Mouse (Mus musculus) embryo, embryonic 11 days (tissue): Measurements from ENCODE around the gene Slc22a1.

Experiments used
- DNase-seq: peaks from one replicate; pipeline ENCODE4 v3.0.0-alpha.2; 2015

Slc22a1 gene

DNA sequence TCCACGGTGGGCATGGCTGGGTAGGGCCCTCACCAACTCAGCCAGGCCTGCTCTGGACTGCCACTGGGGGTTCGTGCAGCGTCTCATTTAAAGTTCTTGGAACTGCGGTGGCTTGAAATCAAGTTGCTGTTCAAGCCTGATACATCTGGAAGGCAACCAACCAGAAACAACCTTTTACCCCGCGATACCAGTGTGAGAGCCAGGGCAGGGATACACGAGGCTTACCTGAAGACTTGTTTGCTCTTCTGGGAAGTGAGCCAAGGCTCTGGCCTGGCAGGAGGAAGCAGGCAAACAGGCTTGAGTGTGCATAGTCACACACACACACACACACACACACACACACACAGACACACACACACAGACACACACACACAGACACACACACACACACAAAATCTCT lies at the start of gene Slc22a1:
Gene Slc22a1 (minus strand): TSS at position 184 of the 400 bp plus-strand sequence.
- no peak for DNase-seq

DNA sequence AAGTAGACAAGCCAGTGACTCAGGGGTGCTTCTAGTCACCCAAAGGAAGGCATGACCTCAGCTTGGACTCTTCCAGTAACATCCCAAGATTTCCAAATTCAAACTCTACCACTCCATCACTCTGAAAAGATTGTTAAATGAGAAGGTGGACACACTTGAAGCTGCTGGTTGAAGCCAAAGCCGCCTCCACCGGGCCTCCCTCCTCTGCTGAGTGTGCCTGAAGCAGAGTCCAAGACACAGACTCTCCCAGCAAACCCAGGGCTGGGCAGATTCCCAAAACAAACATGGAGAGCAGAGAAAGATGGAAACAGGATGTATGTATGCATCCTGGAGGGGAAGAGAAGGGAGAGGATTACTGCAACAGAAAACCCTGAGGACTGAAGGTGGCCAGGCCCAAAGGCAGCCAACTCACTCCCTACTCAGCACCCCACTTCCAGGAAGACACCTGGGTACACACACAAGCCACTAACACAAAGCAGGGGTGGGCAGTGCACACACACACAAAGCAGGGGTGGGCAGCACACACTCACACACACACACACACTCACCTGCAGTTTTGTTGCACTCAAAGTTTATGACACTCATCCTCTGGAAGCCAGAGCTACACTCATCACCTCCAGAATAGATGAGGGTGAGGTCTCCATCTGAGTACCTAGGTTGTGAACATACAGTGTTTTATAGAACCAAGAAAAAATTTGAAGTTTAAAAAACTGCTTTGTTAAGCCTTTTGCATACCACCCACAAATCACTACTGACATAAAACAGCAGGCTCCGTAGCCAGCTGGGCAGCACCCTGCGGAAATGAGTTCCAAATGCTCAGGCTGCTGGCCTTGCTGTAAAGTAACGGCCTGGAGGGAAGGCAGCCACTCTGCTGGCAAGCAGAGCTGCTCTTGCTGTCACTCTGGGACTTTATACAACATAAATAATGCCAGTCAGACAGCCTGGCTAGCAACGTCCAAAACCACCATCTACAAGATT lies 49.4 kb upstream of the Slc22a1 start:
- DNase-seq, result peak; percentile 73

DNA sequence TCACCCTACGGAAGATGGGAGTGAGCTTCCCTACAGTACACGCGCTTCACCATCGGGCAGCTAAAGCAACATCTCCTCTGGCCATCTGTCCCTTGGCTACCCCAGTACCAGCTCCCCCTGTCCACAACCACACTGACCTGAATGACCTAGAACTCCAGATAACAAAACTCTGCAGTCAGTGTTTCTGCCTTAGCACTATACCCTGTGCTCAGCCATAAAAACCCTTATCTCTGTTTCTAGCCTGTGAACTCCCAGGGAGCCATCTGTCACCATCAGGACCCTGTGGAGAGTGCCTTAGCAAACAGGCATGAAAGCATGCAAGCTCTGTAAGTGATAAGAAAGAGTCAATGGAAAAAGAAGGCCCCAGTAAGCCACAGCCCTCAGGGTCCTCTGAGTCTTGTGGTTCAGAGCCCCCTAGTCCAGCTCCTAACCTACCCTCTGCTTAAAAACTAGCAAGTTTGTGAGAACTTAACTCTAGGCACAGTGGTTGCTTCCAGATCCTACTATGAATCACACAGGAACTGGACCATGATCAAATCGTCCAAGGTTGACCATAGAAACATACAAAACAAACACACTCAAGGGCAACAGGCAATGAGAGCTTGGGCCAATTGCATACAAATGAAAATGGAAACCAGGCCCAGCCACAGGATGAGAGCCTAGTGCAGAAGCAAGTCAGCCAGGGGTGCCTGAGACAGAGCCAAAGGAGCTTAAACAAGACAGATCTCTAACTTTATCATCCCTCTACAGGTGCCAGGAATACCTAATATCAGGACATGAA lies 48.5 kb upstream of the Slc22a1 start:
- no peak for DNase-seq

DNA sequence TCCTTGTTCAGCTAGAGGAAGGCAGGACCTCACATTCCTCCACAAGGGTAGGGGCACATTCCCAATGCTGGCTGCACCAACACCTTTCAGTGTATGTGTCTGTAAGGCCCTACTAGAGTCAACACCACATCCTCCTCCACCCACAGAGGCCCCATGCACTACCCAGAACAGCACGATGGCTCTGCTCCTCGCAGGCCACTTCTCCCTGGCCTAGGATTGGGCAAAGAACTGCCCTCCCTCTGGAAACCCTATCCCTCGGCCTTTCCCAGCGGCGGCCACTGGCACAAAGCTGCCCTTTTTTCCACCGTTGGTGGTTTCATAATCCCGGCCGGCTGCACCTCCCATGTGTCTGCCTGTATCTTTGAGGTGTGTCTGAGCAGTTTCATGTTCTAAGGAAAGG lies 47.0 kb upstream of the Slc22a1 start:
- DNase-seq, result no peak

DNA sequence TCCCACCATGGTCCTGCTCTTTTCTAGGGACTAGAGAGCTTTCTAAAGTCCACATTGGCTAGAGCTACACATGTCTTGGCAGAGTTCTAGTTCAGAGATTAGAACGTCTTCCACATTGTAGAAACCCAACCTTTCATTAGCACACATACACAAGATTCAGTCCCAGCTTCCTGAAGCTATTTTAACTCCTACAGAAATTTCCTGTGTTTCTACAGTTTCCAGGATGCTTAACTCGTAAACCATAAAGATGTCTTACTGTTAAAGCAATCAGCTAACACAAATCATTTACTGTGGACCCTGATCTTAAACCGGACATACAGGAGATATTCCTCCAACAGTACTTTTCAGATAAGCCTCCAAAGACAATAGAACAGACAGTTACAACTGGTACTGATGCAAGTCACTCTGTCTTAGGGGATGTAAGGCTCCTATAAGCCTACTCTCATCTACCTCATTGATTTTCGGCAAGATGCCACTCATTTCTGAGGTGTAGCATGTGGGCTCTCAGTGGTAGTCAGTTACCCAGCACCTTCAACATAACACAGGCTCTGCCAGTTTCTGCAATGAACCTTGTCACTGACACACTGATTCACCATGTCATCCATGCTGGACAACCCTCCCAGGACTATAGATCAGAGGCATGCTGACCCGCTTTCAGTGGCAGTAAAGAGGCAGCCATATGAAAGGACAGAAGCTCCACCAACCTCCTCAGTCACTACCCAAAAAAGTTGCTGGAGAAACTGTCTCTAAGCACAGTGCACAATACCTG lies 45.7 kb upstream of the Slc22a1 start:
- no peak for DNase-seq

DNA sequence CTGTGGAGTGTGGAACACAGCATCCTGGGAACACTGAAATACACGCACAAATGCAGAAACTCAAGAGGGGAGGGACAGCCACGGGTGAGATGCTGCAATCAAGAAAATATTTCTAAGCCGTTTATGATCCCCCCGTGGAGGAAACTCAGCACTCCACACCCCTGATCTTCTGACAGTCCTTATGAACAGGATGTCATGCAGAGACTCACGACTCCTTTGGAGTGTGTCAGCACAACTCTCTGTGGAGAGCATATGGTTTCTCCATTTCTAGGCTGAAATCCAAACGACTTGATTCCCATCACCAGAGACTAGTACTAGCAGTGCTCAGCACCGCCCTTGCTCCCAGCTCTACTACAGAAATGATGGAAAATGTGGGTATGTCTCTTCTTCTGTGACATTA lies 42.6 kb upstream of the Slc22a1 start:
- DNase-seq, result no peak

DNA sequence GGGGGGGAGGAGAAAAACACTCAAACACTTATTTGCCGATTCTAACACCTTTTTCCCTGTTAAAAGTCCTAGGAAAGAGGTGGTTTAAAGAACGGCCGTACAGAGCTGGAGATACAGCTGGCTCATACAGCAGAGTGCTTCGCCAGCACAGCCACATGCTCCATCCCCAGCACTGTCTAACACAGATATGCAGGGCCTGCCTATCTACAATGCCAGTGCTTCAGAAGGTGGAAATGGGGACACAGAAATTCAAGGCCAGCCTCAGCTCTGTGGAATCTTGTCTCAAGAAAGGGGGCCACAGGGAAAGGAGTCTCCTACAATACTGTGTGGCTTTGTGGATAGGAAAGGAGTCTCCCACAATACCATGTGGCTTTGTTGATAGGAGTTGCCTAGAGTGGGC lies 41.8 kb upstream of the Slc22a1 start:
- no peak for DNase-seq

DNA sequence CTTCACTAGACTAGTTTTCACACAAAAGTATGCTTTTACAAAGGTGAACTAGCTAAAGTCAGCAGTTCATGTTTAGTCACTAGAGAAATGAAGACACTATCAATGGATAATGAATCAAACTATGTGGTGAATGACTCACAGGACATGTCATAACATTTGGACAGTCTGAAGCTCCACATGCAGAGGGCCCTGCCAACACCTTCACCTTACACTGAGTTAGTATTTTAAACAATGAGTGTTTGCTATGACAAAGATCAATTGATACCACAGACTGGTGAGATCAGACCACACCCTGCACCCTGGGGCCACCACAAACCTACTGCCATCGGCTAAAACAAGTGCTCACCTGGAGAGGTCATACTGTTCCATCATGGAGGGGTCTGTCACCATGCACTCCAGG lies 39.4 kb upstream of the Slc22a1 start:
- no peak for DNase-seq

DNA sequence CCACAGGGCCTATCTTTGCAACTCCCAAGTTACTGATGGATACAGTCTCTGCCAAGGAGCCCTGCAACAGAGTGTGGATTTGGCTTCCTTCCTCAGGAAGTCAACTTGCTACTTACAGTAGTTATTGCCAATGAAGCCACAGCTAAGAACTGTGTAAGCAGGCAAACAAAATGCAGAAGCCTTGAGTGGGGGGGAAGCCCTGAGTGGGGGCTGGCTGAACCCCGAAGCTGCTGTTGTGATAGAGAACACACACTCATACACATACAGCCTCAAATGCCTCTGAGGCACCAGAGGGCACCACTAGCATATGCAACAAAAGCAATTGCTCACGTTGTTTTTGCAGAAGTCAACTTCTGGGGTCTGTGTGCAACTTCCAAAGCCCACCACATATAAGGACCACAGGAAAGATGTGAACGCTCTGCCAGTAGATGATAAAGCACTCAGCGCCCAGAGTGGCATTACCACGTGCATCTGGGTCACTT lies 38.5 kb upstream of the Slc22a1 start:
- no peak for DNase-seq

DNA sequence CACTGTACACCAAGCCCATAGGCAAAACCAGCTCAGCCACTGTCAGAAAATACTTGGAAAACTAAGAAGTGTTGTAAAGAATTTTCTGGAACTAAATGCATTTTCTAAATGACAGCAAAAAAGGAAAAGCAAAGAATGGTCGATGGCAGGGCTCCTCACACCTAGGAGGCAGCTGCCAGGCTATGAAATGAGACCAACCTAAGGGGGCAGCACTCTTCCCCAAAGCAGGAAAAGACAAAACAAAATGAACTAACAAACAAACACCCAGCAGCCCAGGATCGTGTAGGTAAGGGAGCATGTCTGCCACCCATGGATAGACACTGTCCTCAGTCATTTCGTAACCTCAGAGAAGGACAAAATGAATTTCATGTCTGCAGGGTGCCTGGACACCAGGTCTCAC lies 37.4 kb upstream of the Slc22a1 start:
- DNase-seq, result no peak

DNA sequence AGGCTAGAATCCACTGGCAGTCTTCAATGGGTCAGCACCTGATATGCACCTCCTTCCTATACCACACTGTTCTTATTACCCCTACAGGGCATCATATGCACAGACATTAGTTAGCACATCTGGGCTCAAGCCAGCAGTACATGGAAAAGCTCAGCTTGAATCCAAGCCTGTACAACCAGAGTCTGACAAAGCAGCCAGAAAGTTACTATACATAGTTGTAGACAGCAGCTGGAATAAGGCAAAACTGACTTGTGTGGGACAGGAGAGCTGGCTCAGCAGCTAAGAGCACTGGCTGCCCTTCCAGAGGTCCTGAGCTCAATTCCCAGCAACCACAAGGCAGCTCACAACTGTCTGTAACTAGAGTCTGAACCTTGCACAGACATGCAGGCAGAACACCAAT lies 36.6 kb upstream of the Slc22a1 start:
- DNase-seq, result no peak

DNA sequence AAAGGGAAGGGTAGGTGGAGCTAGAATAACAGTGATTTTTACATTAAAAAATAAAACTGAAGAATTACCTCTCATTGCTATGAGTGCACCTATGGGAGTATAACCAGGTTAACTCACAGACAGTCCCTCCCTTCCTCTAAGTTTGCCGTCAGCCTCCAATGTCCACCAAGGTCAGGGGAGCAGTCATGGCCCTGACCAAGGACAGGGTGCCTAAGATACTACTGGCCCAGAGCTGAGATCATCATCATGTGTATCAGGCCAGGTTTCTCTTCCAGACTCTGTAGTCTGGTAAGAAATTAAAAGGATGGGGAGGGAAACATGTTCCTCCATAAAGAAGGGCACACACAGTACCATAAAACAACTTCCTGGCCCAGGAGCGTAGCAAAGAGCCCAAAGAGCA lies 35.3 kb upstream of the Slc22a1 start:
- DNase-seq, result no peak

DNA sequence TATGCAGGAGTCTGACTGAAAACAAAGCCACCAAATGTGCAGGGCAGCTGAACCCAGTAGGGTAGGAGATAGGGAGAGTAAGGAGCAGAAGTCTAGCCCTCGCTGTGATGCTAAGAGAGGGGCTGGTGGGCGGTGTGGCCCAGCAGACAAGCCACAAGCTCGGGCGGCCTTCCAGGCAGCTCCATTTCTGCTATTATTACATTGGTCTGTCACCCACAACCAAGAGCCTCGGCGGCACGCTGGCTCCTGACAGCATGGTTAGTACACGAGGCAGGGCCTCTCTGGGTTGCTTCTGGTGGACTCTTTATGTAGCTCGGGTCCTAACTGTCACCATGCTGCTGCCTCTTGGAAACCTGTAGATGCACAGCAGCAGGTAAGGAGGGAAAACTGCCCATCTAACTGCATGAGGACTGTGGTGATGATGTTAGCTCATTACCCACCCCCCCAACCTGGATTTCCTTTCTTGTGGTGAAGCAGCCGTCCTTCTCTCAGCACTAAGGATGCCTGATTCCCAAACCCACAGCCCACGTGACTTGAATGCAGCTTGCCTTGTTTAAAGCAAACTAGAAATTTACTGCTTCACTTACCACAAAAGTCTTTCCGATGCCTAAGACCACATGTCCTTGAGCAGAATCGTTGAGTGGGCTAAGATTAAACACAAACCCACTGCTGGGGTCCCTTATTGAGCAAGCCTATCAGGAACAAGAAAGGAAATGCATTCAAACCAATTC lies 34.6 kb upstream of the Slc22a1 start:
- no peak for DNase-seq

DNA sequence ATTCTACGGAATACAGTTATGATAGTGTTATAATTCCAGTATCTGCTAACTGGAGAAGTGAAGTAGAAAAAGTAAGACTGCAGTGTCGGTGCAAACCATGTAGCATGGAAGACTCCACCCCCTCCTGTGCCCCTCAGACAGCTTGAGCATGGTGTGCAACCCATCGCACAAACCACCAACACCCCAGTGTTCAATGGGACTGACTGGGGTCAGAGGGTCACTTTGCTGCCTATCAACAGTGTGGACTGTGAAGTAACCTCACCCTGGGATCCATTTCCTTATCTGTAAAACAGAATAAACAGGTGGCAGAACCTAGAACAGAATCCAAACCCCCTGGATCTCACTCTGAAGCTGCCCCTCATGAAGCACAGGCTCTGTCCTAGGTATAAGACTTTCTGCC lies 32.8 kb upstream of the Slc22a1 start:
- DNase-seq, result no peak

DNA sequence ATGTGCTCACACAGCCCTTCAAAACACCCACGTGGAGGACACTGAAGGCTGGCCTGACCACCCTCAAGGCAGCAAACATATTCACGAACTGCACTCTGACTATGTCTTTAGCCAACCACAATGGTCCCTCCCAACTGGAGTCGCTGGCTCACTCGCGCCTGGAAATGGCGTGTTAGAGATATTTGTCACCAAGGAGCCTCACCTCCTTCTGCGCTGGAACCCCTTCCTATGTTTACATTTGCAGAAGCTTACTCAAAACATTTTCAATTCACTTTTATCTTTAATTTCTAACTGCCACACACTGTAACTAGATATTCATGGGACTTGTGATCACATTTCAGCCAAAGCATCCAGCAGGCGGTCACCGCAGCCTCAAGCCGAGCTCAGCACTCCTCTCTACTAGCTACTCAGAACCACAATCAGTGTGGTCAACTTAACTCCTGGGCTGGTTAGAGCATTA lies 31.0 kb upstream of the Slc22a1 start:
- no peak for DNase-seq

DNA sequence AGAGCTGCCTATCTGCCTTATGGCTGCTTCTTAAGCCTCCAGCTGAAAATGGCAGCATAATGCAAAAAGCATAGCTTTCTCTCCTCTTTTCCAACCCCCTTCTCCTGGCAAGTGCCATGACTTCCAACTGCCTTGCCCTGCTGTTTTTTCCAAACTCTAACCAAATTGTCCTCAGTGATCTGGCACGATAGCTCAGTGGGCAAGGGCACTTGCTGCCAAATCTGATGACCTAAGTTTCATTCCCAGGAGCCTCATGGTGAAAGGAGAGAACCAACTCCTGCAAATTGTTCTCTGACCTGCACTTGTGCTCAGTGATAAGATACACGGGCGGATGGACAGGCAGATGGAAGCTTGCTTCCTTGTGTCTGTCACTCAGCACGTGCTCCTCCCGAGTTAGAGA lies 27.3 kb upstream of the Slc22a1 start:
- DNase-seq, result no peak

DNA sequence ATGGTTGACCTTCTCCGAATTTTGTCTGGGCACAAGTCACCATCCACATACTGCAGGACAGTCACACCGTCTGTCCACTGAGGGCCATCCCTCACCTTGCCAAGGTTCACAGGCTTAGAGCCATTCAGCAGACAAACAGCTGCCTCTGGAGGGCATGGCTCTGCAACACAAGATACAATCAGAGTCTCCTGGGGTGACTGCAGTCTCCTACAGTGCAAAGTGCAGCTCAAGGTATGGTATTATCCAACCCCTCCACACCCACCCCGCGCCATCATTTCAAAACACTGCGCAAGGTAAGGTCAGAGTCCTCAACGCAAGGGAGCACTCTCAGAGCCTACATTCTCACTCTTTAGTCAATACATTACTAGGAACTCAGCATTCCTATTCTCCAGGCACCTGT lies 24.7 kb upstream of the Slc22a1 start:
- DNase-seq, result no peak

DNA sequence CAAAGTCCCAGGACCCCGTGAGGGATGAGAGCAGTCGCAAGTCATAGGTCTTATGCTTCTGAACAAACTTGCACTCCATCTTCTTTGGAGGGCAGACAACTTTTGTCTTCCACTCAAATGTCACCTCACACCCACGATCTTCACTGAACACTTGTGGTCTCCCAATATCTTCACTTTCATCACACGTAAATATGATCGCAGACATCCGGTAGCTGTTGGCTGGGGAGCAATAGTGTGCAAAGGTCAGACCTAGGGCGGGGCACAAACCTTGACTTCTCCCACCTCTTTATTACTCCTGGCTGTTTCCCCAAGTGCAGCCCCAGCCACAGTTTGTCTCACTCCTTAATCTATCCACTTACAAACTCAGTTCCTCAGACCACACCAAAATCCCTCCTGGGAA lies 16.3 kb upstream of the Slc22a1 start:
- no peak for DNase-seq

DNA sequence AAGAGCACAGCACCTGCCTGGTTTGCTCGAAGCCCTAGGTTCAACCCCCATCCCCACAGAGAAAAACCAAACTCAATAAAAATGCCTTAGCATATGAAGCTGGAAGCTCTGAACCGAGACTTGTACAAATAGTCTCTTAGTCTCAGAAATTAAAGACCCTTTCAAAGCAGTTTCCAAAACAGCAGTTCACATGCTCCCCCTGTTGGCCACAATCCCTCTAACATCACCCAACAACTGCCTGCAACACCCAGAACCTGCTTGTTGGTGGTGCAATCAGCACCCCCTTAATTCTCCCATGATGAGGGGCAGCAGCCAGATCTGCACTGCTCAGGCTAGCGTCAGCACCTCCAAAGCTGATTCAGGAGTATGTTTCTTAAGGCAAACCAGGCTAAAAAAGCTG lies 13.9 kb upstream of the Slc22a1 start:
- DNase-seq, result peak; percentile 48

DNA sequence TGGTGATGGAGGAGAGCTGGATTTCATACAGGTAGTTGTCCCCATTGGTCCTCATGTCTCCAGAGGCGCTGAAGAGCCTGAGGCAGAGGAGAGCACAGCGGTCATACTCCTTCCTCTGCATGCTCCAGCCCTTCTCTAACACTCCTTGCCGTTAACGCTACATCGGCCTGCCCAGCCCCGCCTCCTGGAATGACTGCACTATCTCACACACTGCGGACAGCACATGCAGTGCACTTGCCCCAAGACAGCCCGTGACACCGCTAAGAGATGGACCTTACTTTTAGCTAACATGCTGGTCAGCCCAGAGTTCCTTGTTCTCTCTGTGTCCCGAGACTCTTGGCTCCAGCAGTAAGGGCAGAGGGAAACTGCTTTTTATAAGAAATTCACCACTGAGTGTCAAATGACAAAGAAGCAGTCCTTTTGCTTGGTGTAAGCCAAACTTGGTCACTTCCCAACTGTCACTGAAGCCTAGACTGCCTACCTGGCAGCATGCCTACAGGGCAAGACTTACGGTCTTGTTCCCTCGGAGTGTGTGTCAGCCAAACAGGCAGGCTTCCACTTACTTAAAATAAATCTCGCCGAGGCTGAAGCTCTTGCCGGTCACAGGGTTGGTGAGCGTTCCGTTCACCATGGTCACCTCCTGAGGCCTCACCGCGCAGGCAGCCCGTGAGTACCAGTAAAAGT lies 12.9 kb upstream of the Slc22a1 start:
- DNase-seq, result no peak

DNA sequence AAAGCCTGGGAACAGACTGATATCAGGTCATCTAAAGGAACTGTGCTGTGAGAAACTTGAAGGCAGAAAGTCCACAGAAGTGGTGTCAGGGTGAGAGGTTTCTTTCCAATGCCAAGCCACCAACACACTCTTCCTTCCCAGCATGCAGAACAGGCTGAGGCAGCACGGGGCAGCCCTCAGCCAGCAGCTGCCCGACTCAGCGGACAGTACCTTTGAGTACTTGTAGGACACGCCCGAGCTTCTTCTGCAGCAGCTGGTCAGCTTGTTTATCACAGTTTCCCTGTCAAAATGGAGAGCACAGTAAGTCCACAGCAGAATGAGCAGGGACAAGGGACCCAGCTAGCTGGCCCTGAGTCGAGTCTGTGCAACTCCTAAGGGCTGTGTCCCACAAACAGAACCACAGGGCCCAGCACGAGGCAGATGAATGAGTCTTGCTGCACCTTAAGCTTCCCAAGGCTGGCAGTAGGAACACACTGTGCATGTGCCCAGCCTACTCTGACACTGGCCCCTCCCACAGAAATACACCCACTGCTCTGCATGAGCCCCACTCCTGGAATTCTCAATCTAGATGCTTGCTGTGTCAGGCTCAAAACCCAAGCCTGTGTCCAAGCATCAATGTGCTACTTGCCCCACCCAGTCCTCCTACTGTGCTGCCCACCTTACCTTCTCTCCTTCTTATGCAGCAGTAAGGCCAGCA lies 9.4 kb upstream of the Slc22a1 start:
- DNase-seq, result no peak
